Mouse (Mus musculus) forebrain, embryonic 16.5 days (tissue): Measurements from ENCODE around the gene Vapa. TPM values are rescaled to one million over a fixed set of nuclear protein-coding genes. Genes with fewer than 3 reads are reported as not detected.

Source experiments
- ATAC-seq: fragments of 200-750 bp; cut with Nextera tagmentation; 2 replicates; pipeline ENCODE4 v1.8.0; 2017; ENCODE audit warnings: mild to moderate bottlenecking, moderate library complexity
- H3K27ac ChIP-seq: fragments of 300-500 bp; sonication (generic); 2 replicates; pipeline ENCODE4 v1.5.1; 2014; ENCODE audit warnings: low read length, control low read depth
- H3K27me3 ChIP-seq: fragments of 300-500 bp; sonication (generic); replicated peaks from 2 replicates; pipeline ENCODE4 v1.6.1; 2014; ENCODE audit warnings: low read length; ENCODE audit not compliant: control insufficient read depth, insufficient read depth
- H3K36me3 ChIP-seq: fragments of 300-500 bp; sonication (generic); 2 replicates; pipeline ENCODE4 v1.6.1; 2014; ENCODE audit not compliant: control insufficient read depth, insufficient read depth
- H3K4me1 ChIP-seq: fragments of 300-500 bp; sonication (generic); replicated peaks from 2 replicates; pipeline ENCODE4 v1.6.1; 2014; ENCODE audit warnings: low read length; ENCODE audit not compliant: control insufficient read depth, insufficient read depth
- H3K4me2 ChIP-seq: fragments of 300-500 bp; sonication (generic); 2 replicates; pipeline ENCODE4 v1.6.1; 2014; ENCODE audit warnings: mild to moderate bottlenecking, low read length, control low read depth
- H3K4me3 ChIP-seq: fragments of 300-500 bp; sonication (generic); replicated peaks from 2 replicates; pipeline ENCODE4 v1.5.1; 2014; ENCODE audit warnings: mild to moderate bottlenecking, low read length, control low read depth
- H3K9ac ChIP-seq: fragments of 300-500 bp; sonication (generic); replicated peaks from 2 replicates; pipeline ENCODE4 v1.6.1; 2014; ENCODE audit warnings: low read depth, low read length, control low read depth
- H3K9me3 ChIP-seq: fragments of 300-500 bp; sonication (generic); 2 replicates; pipeline ENCODE4 v1.6.1; 2016; ENCODE audit warnings: low read length; ENCODE audit not compliant: control insufficient read depth
- WGBS: fragments of 180-500 bp; shearing (Covaris S2); extraction: QIAGEN DNeasy Blood & Tissue Kit; methylation state at CpG from one replicate; pipeline ENCODE4 v1.1.7; 2014; 5-methylcytosine and 5-hydroxymethylcytosine counted together
- polyA plus RNA-seq: library from polyadenylated mRNA; unstranded; fragments of >200 nt; fragmentation: Nextera tagmentation; extraction: Ambion mirVana; gene quantifications from 2 replicates; pipeline ENCODE4 v1.2.1, GENCODE M21; 2015

Vapa gene
- polyA plus RNA-seq, 1 experiment from 2014 or later: 241 TPM

GRCm38 (mm10) chr17:65648371-65649174, 35.2 kb upstream of the Vapa start:
- Histone ChIP-seq H3K9ac (no peak overlapping the region), H3K36me3 (no peaks in the 10 kb centered on the region), H3K9me3 (no peaks in the 10 kb centered on the region), H3K4me2 (no peak overlapping the region), H3K27ac (no peak overlapping the region), H3K4me1 (no peaks in the 10 kb centered on the region; the same call in 1 of the 2 replicates), H3K27me3 (no peaks in the 10 kb centered on the region), H3K4me3 (no peak overlapping the region)
- 91% methylated on average over 9 of the region's 9 CpGs for WGBS
- ATAC-seq: no peak

GRCm38 (mm10) chr17:65647961-65648360, 34.6 kb upstream of the Vapa start:
- Histone ChIP-seq H3K9me3 (no peaks in the 10 kb centered on the region), H3K36me3 (no peaks in the 10 kb centered on the region), H3K4me1 (peaks cover 6% of the 10 kb centered on the region), H3K9ac (no peak overlapping the region), H3K27me3 (no peaks in the 10 kb centered on the region), H3K4me2 (no peak overlapping the region), H3K4me3 (no peak overlapping the region), H3K27ac (no peak overlapping the region)
- no peak for ATAC-seq
- WGBS: 73% methylated on average over 4 of the region's 5 CpGs

- Histone ChIP-seq H3K27ac (no peak overlapping the region), H3K4me3 (no peak overlapping the region), H3K9ac (no peak overlapping the region), H3K4me2 (no peak overlapping the region), H3K36me3 (no peaks in the 10 kb centered on the region), H3K27me3 (no peaks in the 10 kb centered on the region), H3K4me1 (peaks cover 10% of the 10 kb centered on the region), H3K9me3 (no peaks in the 10 kb centered on the region)
- ATAC-seq: no peak
- 70% methylated on average over 6 of the region's 6 CpGs for WGBS
These were observed 33.9 kb upstream of the Vapa start for GRCm38 (mm10) chr17:65647226-65647625.

- Histone ChIP-seq H3K27ac (no peak overlapping the region), H3K4me3 (no peak overlapping the region), H3K9ac (no peak overlapping the region), H3K36me3 (no peaks in the 10 kb centered on the region), H3K4me2 (no peak overlapping the region), H3K27me3 (no peaks in the 10 kb centered on the region), H3K4me1 (peaks cover 10% of the 10 kb centered on the region), H3K9me3 (no peaks in the 10 kb centered on the region)
- WGBS: 85% methylated on average over 5 of the region's 5 CpGs
- no peak for ATAC-seq
These were observed 30.2 kb upstream of the Vapa start for GRCm38 (mm10) chr17:65643579-65643978.

GRCm38 (mm10) chr17:65643051-65643521, 29.7 kb upstream of the Vapa start:
- ATAC-seq: peak; percentile 55
- Histone ChIP-seq H3K9me3 (no peaks in the 10 kb centered on the region), H3K4me3 (no peak overlapping the region), H3K9ac (no peak overlapping the region), H3K27ac (no peak overlapping the region), H3K4me2 (no peak overlapping the region), H3K36me3 (no peaks in the 10 kb centered on the region), H3K4me1 (peaks cover 10% of the 10 kb centered on the region), H3K27me3 (no peaks in the 10 kb centered on the region)
- 26% methylated on average over 10 of the region's 10 CpGs for WGBS

GRCm38 (mm10) chr17:65642578-65642991, 29.2 kb upstream of the Vapa start:
- WGBS: 26% methylated on average over 5 of the region's 5 CpGs
- no peak for ATAC-seq

GRCm38 (mm10) chr17:65641734-65642218, 28.4 kb upstream of the Vapa start, which contains the start of gene Txndc2:
Txndc2 (minus strand) TSS chr17:65642168.
- WGBS: 90% methylated on average over 11 of the region's 11 CpGs
- Histone ChIP-seq H3K36me3 (no peaks in the 10 kb centered on the region), H3K27ac (no peak within 1 kb of the TSS), H3K27me3 (no peaks in the 10 kb centered on the region), H3K4me3 (no peak within 1 kb of the TSS), H3K4me1 (peaks cover 10% of the 10 kb centered on the region), H3K9ac (no peak within 1 kb of the TSS), H3K4me2 (no peak within 1 kb of the TSS), H3K9me3 (no peaks in the 10 kb centered on the region)
- ATAC-seq: no peak

More at GRCm38 (mm10) chr17:65642578-65642991, 29.2 kb upstream of the Vapa start:
- Histone ChIP-seq H3K27ac (no peak overlapping the region), H3K36me3 (no peaks in the 10 kb centered on the region), H3K27me3 (no peaks in the 10 kb centered on the region), H3K9ac (no peak overlapping the region), H3K9me3 (no peaks in the 10 kb centered on the region), H3K4me1 (peaks cover 10% of the 10 kb centered on the region), H3K4me2 (no peak overlapping the region), H3K4me3 (no peak overlapping the region)

- no peaks in the 10 kb centered on the region for H3K9me3 ChIP-seq
- no peak overlapping the region for H3K4me3 ChIP-seq
- no peaks in the 10 kb centered on the region for H3K27me3 ChIP-seq
- no peak for ATAC-seq
- H3K27ac ChIP-seq: no peak overlapping the region
- H3K9ac ChIP-seq: no peak overlapping the region
- WGBS: 87% methylated on average over 1 of the region's 1 CpGs
- H3K4me2 ChIP-seq: no peak overlapping the region
- H3K36me3 ChIP-seq: no peaks in the 10 kb centered on the region
- H3K4me1 ChIP-seq: peaks cover 10% of the 10 kb centered on the region
These were observed 25.8 kb upstream of the Vapa start for GRCm38 (mm10) chr17:65639144-65639543.

- Histone ChIP-seq H3K9me3 (no peaks in the 10 kb centered on the region), H3K36me3 (no peaks in the 10 kb centered on the region), H3K27ac (no peak overlapping the region), H3K4me2 (no peak overlapping the region), H3K9ac (no peak overlapping the region), H3K4me3 (no peak overlapping the region), H3K27me3 (no peaks in the 10 kb centered on the region), H3K4me1 (no peaks in the 10 kb centered on the region)
- 87% methylated on average over 14 of the region's 14 CpGs for WGBS
- no peak for ATAC-seq
These were observed 22.5 kb upstream of the Vapa start for GRCm38 (mm10) chr17:65635715-65636360.
